Mouse (Mus musculus) brain, embryonic 18.5 days (tissue): ENCODE data around the gene ccdc198.
"Not testable (repeated sequence)": the region's sequence is repeated elsewhere in the genome, so short reads cannot be mapped to it uniquely, and the experiment has no call there.

Source experiments
- DNase-seq: peaks from one replicate; pipeline ENCODE4 v3.0.0-alpha.2; 2012; ENCODE audit warnings: low read depth, low spot score

The ccdc198 gene

DNA sequence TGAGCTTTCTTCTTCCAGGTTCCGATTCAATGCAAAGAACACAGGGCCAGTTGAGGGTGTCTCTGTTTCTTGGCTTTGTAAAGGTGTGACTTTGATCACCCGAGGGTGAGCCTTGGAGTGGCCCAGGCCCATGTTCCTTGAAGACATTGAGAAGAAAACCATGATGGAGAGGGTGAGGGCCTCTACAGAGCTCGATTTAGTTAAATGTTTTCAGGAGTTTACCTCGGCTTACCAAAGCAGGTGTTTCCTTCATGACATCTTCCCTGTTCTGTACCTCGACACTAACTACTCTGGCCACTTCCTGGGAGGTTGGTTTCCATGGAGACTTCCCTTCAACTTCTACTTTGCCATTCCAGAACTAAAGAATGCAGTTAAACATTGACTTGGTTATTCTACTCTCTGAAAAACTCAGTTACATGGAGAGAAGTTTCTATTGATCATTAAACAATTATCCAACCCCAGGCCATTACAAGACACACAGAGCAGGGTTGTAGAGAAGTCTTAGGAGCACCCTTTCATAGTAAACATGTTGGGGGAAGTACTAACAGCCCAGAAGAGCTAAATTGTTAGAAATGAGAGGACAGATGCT, at the start of gene ccdc198:
Gene ccdc198, minus strand, starts transcription at position 349 of the 589 bp plus-strand sequence.
- DNase-seq = no peak

DNA sequence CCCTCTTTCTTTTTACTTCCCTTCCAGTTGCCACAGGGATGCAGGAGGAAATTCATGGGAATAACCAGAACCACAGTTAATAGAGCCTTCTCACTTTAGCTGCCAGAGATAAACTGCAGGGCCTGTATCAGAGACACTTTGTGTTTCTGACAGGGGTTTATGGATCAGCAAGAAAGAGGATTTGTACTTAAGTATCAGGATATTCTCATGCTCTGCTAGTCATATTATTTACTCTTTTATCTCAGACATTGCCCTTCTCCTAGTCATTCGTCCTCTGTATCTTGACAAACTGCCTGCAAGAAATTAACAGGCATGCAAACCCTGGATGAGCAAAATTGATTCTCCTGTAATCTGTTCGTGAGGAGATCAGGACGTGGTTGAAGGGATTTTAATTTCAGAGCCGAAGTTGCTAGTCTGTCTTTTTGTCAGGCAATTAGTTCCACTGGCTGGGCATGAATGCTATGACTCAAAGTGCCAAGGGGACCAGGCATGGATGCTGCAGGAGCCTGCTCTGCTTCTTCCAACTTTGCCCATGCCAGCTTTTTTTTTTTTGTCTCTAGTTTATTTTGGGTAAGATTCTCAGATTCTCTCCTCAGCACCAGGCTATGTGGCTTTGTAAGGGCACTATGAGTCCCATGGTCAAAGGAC, 48.7 kb upstream of the ccdc198 start:
- DNase-seq = no peak

DNA sequence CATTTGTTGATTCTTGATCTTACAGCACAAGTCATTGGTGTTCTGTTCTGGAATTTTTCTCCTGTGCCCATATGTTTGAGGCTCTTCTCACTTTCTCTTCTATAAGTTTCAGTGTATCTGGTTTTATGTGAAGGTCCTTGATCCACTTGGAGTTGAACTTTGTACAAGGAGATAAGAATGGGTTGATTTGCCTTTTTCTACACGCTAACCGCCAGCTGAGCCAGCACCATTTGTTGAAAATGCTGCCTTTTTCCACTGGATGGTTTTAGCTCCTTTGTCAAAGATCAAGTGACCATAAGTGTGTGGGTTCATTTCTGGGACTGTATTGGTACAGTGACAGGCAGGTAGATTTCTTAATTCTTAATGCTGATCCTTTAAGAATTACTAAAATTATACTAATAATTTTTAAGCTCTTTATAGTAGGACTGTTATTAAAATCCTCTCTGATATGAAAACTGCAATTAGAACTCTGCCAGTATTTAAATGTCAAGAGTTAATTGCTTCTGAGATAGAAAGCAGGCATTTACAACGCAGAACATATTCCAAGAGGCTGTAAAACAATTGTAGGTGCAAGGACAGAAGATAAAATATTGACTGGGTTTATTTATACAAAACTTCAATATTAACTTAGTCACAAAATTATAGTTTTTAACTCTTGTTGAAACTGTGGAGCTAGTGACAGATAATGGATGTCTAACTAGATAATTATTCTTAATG, 44.9 kb upstream of the ccdc198 start:
- DNase-seq = no peak

DNA sequence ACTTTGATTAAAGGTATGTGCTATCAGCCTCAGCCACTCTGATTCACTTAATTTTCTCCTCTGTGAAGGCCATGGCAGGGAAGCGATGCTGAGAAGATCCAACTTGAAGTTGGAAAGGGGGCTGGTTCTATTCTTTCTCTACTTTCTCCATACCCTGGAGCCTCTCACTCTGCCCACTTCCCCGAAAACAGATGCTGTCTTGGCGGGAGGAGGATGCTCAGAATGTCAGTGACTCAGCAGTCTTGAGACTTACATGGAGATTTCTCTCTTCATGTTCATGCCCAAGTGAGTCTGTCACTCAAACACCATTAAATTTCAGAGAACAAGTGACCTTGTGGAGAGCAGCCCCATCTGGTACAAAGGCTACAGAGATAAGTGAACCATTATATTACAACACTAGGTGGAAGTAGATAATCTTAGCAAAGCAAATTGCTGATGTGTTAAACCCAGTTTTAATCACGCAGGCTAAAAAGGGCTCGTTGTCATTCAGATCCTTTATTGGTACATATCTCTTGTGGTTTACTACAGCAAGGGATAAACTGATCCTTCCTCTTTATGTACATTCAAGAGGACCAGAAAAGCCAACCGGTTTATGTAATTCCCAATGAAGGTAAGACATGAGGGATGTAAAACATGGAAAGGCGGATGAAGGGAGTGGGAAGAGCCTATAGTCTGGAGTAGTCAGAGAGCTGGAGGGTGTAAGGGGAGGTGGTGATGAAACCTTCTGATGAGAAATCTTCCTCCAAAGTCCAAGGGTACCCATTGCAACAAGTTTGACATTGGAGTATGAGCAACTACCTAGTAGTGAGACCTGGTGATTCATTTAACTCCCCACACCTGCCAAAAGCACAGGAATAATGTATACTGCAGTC, 38.7 kb upstream of the ccdc198 start:
- DNase-seq = no peak

DNA sequence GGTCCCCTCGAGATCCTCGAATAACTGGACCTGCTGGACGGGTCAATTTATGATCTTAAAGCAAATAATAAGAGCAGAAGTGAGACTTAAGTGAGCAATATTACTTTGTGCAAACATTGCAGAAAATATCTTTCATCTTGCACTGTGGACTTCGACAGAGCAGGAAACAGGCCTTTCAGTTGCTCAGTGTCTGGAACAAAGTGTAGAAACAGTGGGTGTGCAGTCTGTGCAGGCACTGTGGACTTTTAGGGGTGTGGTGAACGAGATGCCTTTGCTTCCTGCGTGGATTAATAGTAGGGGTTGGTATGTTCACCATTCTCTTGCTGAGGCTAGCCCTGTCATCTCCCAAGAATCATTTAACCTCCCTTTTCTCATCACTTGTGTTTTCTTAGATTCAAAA, 33.6 kb upstream of the ccdc198 start:
- no peak for DNase-seq

DNA sequence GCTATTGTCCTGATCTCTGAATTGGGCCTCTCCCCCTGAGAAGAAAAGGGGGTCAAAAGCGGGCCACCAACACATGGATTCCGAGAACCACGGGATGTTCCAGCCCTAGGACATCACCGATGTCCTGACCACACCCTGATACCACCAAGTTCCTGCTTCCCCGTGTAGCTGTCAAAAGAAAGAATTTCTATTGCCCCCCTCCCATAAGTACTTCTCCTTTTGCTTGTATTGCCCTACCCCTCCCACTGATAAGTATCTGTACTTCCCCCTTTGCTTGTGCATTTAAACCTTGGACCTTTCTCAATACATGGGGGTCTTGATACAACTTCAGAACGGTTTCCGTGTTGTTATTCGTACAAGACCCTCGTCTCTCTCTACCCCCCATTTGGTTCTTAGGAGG, 33.2 kb upstream of the ccdc198 start:
- DNase-seq = not testable (repeated sequence)

DNA sequence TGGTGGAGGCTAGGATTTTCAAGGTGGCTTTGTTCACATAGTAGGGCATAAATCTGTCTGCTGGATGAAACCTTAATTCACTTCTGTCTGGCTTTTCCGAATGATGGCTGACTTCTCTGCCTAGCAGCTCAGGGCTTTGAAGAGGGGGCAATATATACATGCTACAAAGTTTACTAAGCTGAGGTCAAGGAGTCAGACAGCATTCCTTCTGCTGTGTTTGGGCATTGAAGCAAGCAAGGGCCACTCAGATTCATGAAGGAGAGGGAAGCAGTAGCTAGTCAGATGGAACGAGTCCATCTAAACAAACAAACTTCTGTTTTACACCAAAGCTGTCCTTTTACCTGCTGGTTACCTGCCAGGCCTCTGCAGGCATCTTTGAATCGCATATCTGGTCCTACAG, 32.4 kb upstream of the ccdc198 start:
- no peak for DNase-seq

DNA sequence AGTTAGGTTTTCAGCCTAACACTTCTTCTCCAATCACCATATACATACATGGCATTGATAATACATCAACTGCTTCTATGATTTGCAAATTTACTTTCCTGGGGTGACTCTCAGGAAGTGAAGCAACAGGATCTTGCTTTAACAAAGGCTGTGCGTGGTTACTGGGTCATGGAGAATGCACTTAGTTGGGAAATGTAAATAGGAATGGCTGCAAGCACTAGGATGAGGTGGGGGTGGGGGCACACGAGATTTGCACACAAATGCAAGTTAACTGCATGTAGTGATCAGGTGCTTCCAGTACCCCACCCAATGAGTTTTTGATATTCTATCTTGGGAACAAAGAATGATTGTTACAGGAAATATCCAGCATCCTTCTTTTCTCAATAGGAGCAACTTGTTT, 30.1 kb upstream of the ccdc198 start:
- DNase-seq = no peak

DNA sequence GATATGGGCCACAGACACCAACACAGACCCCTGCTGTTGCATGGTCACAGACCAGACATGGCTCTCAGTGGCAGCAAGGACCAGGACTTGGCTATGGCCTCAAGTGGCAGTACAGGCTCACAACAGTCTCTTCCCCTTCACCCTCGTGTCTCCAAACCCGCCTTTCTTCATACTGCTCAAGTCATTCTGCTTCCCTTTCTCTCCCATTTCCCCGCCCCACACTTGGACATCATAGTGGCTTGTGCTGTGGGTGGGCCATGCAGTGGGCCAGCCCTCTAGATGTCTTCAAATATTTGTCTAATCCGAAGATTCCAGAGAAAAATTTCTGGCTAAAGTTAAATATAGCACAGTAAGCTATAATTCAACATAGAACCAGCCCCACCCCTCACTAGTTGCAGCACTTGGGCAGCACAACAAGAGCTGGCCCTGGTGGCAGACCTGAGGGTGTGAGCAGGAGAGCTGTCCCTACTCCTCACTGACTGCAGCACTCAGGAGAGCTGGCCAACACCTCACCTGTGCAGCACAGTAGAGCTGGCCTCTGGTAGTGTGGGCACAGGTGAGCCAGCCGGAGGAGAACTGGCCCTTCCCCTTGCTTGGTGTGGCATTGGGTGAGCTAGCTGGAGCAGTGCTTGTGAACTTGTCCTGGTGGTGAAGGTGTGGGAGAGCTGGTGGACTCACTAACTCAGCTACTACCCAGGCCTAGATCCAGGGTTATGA, 20.2 kb upstream of the ccdc198 start:
- no peak for DNase-seq

DNA sequence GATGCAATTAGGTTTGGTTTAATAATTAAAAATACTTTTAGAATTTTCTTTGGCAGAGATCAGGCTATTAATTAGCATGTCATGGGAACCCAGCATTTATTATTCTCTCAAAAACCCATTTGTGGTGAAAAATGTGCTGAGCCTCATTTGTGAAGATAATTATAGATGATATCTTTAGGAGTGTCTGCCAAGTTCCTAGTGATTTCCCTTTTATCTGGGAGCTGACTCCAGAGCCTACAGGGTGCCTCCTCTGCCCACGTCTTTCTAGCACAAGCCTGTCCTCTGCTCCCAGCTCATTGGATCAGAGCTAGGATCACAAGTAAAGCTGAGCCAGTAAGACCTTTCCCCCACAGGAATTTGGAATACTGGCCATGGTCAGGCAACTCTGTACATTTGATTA, 3.8 kb downstream of the ccdc198 start:
- DNase-seq = no peak

DNA sequence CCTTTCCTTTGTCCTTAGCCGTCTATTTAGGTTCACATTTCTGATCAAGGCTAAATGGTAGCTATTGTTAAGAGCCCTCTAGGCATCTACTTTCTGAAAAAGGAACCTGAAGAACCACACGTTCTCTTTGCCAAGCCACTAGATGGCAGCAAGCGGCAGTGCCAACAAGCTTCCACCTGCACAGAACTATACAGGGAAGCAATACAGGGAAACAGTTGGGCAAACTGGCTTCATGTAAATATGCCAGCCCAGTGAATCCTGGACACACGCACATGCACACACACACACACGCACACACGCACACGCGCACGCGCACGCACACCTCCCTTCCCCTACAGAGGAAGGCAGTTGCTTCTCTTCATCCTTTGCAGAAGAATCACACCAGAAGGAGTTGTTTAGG, 7.1 kb downstream of the ccdc198 start:
- DNase-seq = peak; percentile 50

DNA sequence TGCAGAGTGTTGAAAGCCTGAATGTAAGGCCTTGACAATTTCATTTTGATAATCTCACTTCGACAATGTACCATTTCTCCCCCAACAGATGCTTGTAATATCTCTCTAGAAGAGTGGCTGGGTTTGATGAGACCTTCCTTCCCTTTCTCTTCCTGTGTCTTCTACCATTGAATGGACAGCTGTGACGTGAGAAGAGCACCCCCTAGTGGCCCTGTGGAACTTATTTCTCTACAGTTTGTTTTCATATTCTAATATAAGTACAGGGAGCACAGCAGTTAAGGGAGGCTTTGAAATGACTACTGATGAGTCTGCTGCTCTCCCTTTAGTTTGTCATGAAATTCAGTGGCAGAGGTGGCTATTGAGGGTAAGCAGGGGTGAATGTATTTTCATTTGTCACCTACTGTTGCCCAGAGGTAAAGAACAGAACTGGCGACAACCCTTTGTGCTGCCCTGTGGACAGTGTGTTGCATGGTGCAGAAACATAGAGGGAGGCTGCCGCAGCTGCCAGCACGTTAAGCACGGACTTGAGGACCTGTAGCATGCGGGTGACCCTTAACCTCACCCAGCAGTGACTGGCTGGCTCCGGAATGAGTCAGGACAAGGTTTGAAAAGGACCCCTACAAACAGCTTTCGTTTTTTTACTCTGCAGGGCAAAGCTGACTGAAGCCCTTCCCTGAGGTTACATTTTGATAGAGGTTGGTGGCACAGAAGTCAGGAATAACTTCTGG, 10.3 kb downstream of the ccdc198 start:
- no peak for DNase-seq

DNA sequence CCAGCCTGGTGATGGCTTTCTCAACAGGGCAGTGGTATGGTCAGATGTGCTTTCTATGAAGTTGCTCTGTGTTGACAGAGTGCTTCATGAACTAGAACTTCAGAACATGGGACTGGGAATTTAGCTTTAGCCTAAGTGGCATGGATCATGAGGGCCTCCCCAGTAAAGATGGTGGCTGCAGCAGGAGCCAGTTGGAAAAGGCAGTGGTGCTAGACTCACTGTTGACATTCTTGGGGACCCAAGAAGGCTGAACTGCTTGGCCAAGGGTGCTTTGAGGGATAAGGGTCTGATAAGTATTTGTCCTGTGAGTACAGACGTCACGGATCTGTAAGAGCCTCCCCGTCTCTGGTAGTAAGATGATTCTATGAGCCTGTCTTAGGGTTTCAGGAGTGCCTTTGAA, 13.4 kb downstream of the ccdc198 start:
- no peak for DNase-seq

DNA sequence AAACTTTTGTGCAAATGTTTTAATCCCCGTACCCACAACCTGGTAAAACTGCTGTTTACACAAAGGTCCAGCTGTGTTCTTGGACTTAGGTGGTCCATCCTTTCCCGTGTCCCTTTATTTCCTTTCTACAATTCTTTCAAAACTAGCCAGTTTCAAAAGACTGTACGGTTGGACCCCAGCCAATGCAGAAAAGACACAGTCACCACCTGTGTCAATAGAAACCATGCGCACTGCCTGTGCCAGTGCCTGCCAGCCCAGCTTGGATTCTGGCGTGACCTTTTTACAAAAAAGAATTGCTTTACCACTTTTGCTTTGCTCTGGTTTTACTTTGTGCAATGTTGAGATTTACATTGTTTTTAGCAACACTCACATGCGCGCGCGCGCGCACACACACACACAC, 18.3 kb downstream of the ccdc198 start:
- DNase-seq = no peak

DNA sequence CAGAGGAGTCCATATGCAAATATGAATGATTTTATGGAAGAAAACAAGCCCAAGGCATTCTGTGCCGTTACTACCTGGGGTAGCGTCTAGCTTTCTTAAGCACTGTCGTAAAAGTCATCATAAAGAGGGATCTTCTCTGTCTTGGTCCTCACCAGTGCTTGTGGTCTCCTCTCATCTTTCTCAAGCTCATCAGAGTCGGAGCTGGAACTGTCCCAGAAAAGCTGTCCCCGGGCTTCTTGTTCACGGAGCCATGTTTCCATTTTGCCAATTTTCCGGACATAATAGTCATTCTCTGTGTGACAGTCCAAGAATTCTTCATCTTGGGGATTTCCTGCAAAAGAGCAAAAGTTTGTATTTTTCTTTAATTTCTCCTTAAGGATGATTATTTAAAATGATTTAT, 18.8 kb downstream of the ccdc198 start:
- no peak for DNase-seq

DNA sequence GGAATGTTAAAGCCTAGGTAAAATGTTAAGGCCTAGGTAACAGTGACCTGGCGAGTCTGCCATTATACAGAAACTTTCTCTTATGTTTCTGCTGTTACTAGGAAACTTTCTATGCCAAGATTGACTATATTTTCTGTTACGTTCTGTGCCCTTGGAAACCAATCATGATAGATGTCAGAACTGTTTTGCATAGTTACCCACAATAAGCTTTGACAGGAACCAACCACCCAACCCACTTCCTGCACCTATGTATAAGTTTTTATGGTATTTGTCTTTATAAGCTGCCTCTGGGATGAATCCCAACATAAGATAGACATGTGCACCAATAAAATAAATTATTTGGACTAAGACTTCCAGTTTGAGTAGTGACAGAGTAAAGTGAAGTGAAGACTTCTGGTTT, 23.5 kb downstream of the ccdc198 start:
- DNase-seq = no peak

DNA sequence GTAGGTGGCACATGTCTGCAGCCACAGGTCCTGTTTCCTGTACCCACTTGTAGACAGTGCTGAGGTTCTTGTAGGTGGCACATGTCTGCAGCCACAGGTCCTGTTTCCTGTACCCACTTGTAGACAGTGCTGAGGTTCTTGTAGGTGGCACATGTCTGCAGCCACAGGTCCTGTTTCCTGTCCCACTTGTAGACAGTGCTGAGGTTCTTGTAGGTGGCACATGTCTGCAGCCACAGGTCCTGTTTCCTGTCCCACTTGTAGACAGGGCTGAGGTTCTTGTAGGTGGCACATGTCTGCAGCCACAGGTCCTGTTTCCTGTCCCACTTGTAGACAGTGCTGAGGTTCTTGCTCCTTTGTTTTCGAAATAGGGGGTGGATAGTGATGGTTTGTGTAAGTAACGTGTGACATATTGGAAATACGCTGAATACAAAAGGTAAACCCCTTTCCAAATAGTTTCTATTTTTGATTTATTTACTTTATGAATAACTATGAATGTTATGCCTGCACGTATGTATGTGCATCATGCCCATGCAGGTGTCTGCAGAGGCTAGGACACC, 25.7 kb downstream of the ccdc198 start:
- DNase-seq = not testable (repeated sequence)

DNA sequence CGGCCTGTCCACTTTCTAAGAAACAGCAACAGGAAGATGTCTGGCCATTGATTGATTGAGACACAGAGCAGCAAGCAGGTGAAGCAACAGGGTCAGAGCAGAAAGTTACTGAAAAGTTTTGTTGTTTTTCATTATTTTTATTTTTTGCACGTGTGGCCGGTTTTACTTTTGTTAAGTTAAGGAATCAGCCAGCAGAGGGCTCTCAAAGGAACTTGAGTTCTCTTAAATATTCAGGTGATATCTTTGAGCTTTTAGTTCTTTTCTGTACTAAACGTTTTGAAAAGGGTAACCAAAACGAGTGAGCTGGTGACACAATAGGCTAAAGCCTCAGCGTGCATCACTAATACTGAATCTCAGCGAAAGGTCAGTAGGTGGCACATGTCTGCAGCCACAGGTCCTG, 26.6 kb downstream of the ccdc198 start:
- no peak for DNase-seq

DNA sequence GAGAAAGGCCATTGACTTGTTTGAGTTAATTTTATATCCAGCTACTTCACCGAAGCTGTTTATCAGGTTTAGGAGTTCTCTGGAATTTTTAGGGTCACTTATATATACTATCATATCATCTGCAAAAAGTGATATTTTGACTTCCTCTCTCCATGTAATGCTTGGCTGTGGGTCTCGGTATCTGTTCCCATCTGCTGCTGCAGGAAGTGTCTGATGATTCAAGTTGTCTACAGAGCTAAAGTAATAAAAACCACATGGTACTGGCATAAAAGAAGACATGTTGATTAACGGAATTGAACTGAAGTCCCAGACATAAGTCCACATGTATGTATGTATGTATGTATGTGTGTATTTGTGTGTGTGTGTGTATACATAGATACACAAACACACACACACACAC, 35.1 kb downstream of the ccdc198 start:
- DNase-seq = not testable (repeated sequence)

DNA sequence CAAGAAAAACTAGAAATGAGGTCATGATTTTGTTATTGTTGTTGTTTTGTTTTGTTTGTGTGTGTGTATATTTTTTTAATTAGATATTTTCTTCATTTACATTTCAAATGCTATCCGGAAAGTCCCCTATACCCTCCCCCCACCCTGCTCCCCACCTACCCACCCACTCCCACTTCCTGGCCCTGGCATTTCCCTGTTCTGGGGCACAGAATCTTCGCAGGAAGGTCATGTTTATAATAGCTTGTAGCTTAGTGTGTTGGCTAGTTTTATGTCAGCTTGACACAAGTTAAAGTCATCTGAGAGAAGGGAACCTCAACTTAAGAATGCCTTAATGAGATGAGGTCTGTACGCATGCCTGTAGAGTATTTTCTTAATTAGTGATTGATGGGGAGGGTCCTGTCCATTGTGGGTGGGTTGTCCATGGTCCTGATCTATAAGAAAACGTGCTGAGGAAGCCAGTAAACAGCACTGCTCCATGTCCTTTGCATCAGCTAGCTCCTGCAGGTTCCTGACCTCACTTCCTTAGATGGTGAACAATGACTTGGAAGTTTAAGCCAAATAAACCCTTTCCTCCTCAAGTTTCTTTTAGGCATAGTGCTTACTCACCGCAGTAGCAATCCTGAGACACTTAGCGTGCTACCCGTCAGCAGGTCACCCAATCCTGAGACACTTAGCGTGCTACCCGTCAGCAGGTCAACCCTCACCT, 44.0 kb downstream of the ccdc198 start:
- no peak for DNase-seq
